Mouse (Mus musculus) thymus, adult 2 months (tissue): ENCODE data around the gene Xrra1.

Experiments
- CTCF ChIP-seq: fragments of 200-500 bp; IDR thresholded peaks from 2 replicates; pipeline ENCODE4 v1.5.1; 2012; ENCODE audit warnings: mild to moderate bottlenecking, control low read depth, low read length, moderate library complexity, borderline replicate concordance; ENCODE audit not compliant: control insufficient read depth, poor library complexity, insufficient read depth; ENCODE audit errors: extremely low read depth
- POLR2A ChIP-seq: fragments of 200-500 bp; IDR thresholded peaks from 2 replicates; pipeline ENCODE4 v1.6.1; 2012; ENCODE audit warnings: mild to moderate bottlenecking, low read length, control low read depth, moderate library complexity; ENCODE audit not compliant: control insufficient read depth, poor library complexity, insufficient read depth; ENCODE audit errors: extremely low read depth

- no peak for TF ChIP-seq CTCF
- no peak for TF ChIP-seq POLR2A
Measured at GRCm38 (mm10) chr7:99940669-99941068, 81.8 kb downstream of the Xrra1 start.
